Mouse (Mus musculus): ENCODE data around the gene Entpd8. TPM values are rescaled to one million over a fixed set of nuclear protein-coding genes. Genes with fewer than 3 reads are reported as not detected.

Entpd8 gene
- polyA plus RNA-seq, 1 experiment from 2014 or later = not detected

DNA sequence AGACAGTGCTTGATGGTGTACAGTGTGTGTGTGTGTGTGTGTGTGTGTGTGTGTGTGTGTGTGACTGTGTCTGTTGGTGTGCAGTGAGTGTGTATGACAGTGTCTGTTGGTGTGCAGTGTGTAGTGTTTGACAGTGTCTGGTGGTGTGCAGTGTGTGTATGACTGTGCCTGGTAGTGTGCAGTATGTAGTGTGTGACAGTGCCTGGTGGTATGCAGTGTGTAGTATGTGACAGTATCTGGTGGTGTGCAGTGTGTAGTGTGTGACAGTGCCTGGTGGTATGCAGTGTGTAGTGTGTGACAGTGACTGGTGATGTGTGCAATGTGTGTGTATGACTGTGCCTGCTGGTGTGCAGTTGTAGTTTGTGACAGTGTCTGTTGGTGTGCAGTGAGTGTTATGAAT lies 29.4 kb downstream of the Entpd8 start:
- Histone ChIP-seq H3K9me3 (ENCODE audit: low read depth, low read length) (no peaks in the 10 kb centered on the region), H3K4me2 (no peak overlapping the region), H3K36me3 (ENCODE audit: insufficient read depth) (no peaks in the 10 kb centered on the region), H3K27me3 (ENCODE audit: insufficient read depth, low read length) (no peaks in the 10 kb centered on the region), H3K4me1 (ENCODE audit: insufficient read depth) (no peaks in the 10 kb centered on the region), H3K4me3 (ENCODE audit: low read depth, low read length) (no peak overlapping the region), H3K27ac (ENCODE audit: low read depth) (no peak overlapping the region), H3K9ac (no peak overlapping the region)
- DNase-seq (no peak), ATAC-seq (ENCODE audit: insufficient read depth) (no peak)
- no peak for TF ChIP-seq CTCF (IDR thresholded peaks at IDR 0.05; ENCODE audit: low read depth)

DNA sequence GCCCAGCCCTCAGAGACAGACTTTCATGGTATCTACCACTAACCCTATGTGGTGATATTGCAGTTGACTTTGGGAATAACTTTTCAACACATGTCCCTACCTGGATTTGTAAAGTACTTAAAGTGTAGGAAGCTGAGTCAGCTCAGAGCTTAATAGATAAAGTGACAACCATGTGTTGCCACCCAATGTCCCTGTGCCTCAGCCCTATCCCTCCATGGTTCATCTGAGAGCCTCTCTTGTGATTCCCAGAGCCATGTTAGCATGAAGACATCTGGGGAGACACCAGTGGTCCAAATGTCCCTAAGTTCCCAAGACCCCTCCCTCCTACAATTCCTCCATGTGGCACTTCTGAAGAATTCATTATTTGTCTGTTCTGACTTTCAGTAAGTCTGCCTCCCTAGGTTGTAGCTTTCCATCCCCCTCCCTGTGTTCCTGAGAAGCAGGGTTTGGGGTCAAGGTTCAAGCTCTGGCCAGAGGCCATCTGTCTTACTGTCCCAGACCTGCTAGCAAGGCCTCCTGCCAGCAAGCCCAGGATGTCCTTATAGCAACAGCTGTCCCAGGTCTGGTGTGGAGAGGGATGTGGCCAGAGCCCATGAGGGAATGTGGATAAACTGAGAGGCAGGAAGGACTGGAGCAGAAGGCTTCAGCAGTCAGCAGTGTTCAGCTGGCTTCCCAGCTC lies 30.5 kb downstream of the Entpd8 start:
- Histone ChIP-seq H3K27me3 (ENCODE audit: insufficient read depth, low read length) (no peaks in the 10 kb centered on the region), H3K9me3 (ENCODE audit: low read depth, low read length) (no peaks in the 10 kb centered on the region), H3K4me3 (ENCODE audit: low read depth, low read length) (no peak overlapping the region), H3K27ac (ENCODE audit: low read depth) (peak overlapping the region; percentile 1; the same call in 1 of the 2 replicates), H3K9ac (no peak overlapping the region), H3K4me1 (ENCODE audit: insufficient read depth) (no peaks in the 10 kb centered on the region), H3K4me2 (no peak overlapping the region), H3K36me3 (ENCODE audit: insufficient read depth) (no peaks in the 10 kb centered on the region)
- peak; percentile 12 for DNase-seq
- no peak for ATAC-seq (ENCODE audit: insufficient read depth)
- no peak for TF ChIP-seq CTCF (IDR thresholded peaks at IDR 0.05; ENCODE audit: low read depth)

DNA sequence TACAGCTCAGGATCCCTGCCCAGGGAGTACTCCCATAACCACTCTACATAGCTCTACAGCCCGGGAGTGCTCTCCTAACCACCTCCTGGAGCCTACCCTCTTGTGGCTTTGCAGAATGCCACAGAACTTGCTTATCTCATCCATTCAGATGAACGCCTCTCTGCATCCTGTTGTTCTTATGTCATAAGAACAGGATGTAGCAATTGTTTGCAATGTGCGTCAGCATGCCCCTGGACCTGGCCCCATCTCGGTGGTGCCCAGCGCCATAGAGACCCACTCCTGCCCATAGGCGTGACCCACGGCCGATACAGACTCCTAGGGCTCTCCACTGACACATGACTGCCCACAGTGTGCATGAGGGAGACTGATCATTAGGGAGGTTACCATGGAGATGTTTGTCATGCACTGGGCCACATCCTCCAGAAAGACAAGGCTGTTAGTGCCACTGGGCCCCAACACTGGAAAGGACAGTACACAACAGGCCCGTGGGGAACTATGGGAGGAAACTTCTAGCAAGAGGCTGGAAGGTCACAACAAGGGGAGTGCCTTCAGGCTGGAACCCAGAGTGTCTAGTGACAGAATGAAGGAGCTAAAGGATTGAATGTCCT lies 31.2 kb downstream of the Entpd8 start:
- DNase-seq (peak; percentile 36), ATAC-seq (ENCODE audit: insufficient read depth) (peak; percentile 70)
- H3K4me3 ChIP-seq (ENCODE audit: low read depth, low read length) = no peak overlapping the region
- no peak overlapping the region for H3K9ac ChIP-seq
- H3K27ac ChIP-seq (ENCODE audit: low read depth) = peak overlapping the region; percentile 61
- no peak for TF ChIP-seq CTCF (IDR thresholded peaks at IDR 0.05; ENCODE audit: low read depth)
- H3K9me3 ChIP-seq (ENCODE audit: low read depth, low read length) = no peaks in the 10 kb centered on the region
- H3K27me3 ChIP-seq (ENCODE audit: insufficient read depth, low read length) = no peaks in the 10 kb centered on the region
- H3K36me3 ChIP-seq (ENCODE audit: insufficient read depth) = no peaks in the 10 kb centered on the region
- no peak overlapping the region for H3K4me2 ChIP-seq
- no peaks in the 10 kb centered on the region for H3K4me1 ChIP-seq (ENCODE audit: insufficient read depth)
- WGBS = 51% methylated on average over 9 of the region's 9 CpGs

DNA sequence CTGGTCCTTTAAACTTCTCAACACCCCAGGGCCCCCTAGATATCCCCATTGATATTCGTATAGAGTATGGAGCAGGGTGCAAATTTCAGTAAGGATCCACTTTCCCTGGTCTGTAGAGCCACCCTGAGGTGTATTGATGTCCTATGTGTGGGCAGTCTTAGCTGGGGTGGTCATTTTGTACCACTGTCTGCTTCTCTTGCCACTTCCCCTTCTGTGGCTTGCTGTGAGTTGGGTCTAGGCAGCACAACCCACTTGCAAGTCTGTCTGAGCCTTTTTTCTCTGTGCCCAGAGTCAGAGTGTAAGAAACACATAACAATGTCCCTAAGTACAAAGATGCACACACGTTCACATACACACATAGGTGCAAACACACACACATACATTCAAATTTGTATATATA lies 34.2 kb downstream of the Entpd8 start:
- Histone ChIP-seq H3K9ac (no peak overlapping the region), H3K27ac (ENCODE audit: low read depth) (no peak overlapping the region), H3K4me3 (ENCODE audit: low read depth, low read length) (no peak overlapping the region), H3K4me2 (no peak overlapping the region), H3K27me3 (ENCODE audit: insufficient read depth, low read length) (no peaks in the 10 kb centered on the region), H3K9me3 (ENCODE audit: low read depth, low read length) (no peaks in the 10 kb centered on the region), H3K36me3 (ENCODE audit: insufficient read depth) (no peaks in the 10 kb centered on the region), H3K4me1 (ENCODE audit: insufficient read depth) (no peaks in the 10 kb centered on the region)
- DNase-seq (no peak), ATAC-seq (ENCODE audit: insufficient read depth) (no peak)
- TF ChIP-seq CTCF (IDR thresholded peaks at IDR 0.05; ENCODE audit: low read depth) = no peak
- 75% methylated on average over 2 of the region's 2 CpGs for WGBS

DNA sequence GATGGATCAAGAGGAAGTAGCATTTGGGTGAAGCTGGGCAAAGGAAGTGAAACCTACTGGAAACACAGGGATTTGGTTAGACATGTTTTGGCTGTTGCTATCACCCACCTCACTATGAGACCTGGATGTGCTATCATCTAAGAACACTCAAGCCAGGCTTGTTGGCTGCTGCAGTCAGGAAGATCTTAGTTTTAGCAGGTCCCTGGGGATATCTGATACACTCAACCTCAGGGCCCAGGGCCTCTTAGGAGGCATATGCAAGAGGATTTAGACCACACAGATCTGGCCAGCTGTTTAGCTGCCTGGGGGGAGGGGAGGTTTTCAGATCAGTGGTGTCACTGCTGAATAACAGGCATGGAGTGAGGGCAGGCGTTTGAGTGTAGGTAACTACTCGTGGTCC lies 35.3 kb downstream of the Entpd8 start:
- H3K27ac ChIP-seq (ENCODE audit: low read depth) = no peak overlapping the region
- H3K27me3 ChIP-seq (ENCODE audit: insufficient read depth, low read length) = no peaks in the 10 kb centered on the region
- H3K36me3 ChIP-seq (ENCODE audit: insufficient read depth) = no peaks in the 10 kb centered on the region
- no peak overlapping the region for H3K4me3 ChIP-seq (ENCODE audit: low read depth, low read length)
- H3K4me2 ChIP-seq = no peak overlapping the region
- no peak for TF ChIP-seq CTCF (IDR thresholded peaks at IDR 0.05; ENCODE audit: low read depth)
- DNase-seq (no peak), ATAC-seq (ENCODE audit: insufficient read depth) (no peak)
- no peaks in the 10 kb centered on the region for H3K9me3 ChIP-seq (ENCODE audit: low read depth, low read length)
- 37% methylated on average over 2 of the region's 2 CpGs for WGBS
- H3K9ac ChIP-seq = no peak overlapping the region
- H3K4me1 ChIP-seq (ENCODE audit: insufficient read depth) = no peaks in the 10 kb centered on the region

DNA sequence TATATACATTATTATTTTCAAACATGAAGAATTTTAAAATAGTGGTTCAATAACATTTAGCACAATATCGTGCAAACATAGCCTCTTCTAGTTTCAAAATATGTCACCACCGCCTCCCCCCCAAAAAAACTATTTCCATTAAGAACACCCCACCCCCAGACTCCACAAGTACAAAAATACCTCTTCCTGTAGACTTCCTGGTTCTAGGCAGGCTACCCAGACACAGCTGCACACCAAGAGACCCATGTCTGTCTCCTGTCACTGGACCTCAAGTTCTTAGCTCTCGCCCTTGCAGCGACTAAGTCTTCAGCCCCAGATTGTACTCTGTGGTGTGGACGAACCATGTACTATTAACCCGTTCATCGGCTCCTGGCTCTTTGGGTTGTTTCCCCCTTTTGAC lies 40.9 kb downstream of the Entpd8 start:
- H3K9me3 ChIP-seq (ENCODE audit: low read depth, low read length) = no peaks in the 10 kb centered on the region
- peaks cover 3% of the 10 kb centered on the region; the same call in 1 of the 2 replicates for H3K4me1 ChIP-seq (ENCODE audit: insufficient read depth)
- ATAC-seq (ENCODE audit: insufficient read depth) (no peak), DNase-seq (no peak)
- TF ChIP-seq CTCF (IDR thresholded peaks at IDR 0.05; ENCODE audit: low read depth) = no peak
- H3K4me2 ChIP-seq = no peak overlapping the region
- H3K27ac ChIP-seq (ENCODE audit: low read depth) = no peak overlapping the region
- no peak overlapping the region for H3K4me3 ChIP-seq (ENCODE audit: low read depth, low read length)
- no peak overlapping the region for H3K9ac ChIP-seq
- H3K36me3 ChIP-seq (ENCODE audit: insufficient read depth) = no peaks in the 10 kb centered on the region
- no peaks in the 10 kb centered on the region for H3K27me3 ChIP-seq (ENCODE audit: insufficient read depth, low read length)
- WGBS = 77% methylated on average over 7 of the region's 7 CpGs

DNA sequence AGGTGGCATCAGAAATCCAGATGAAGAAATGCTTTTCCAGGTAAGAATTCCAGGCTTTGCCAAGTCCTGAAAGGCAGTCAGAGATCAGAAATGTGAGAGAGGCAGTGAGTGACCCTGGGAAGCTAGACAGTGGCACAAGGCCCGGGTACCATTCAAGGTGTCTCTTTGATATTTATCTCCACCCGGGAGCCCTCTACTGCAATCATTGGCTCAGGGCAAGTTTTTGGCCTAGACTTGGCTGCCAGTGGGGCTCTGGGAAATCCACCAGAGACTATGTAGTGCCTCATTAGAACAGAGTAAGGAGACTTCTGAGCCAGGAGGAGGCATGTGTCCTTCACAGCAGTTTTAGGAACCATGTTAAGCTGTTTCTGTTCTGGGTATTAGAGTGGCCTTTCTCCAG lies 42.6 kb downstream of the Entpd8 start:
- no peaks in the 10 kb centered on the region for H3K9me3 ChIP-seq (ENCODE audit: low read depth, low read length)
- H3K4me2 ChIP-seq = no peak overlapping the region
- DNase-seq = no peak
- H3K9ac ChIP-seq = no peak overlapping the region
- TF ChIP-seq CTCF (IDR thresholded peaks at IDR 0.05; ENCODE audit: low read depth) = no peak
- H3K27ac ChIP-seq (ENCODE audit: low read depth) = no peak overlapping the region
- peaks cover 3% of the 10 kb centered on the region; the same call in 1 of the 2 replicates for H3K4me1 ChIP-seq (ENCODE audit: insufficient read depth)
- 51% methylated on average over 2 of the region's 2 CpGs for WGBS
- ATAC-seq (ENCODE audit: insufficient read depth) = no peak
- no peaks in the 10 kb centered on the region for H3K36me3 ChIP-seq (ENCODE audit: insufficient read depth)
- no peaks in the 10 kb centered on the region for H3K27me3 ChIP-seq (ENCODE audit: insufficient read depth, low read length)
- no peak overlapping the region for H3K4me3 ChIP-seq (ENCODE audit: low read depth, low read length)

Data from lung, embryonic 14.5 days (tissue).